Mouse (Mus musculus) hindbrain, embryonic 12.5 days (tissue): ENCODE data around the gene Afap1. TPM values are rescaled to one million over a fixed set of nuclear protein-coding genes. Genes with fewer than 3 reads are reported as not detected.

Source experiments
- ATAC-seq: fragments of 200-750 bp; cut with Nextera tagmentation; 2 replicates; pipeline ENCODE4 v1.8.0; 2017; ENCODE audit warnings: moderate TSS enrichment; ENCODE audit not compliant: low FRiP score
- H3K27ac ChIP-seq: fragments of 300-500 bp; sonication (generic); 2 replicates; pipeline ENCODE4 v1.5.1; 2016; ENCODE audit warnings: mild to moderate bottlenecking
- H3K27me3 ChIP-seq: fragments of 300-500 bp; sonication (generic); 2 replicates; pipeline ENCODE4 v1.6.1; 2016; ENCODE audit warnings: mild to moderate bottlenecking
- H3K36me3 ChIP-seq: fragments of 300-500 bp; sonication (generic); 2 replicates; pipeline ENCODE4 v1.6.1; 2016; ENCODE audit warnings: mild to moderate bottlenecking
- H3K4me1 ChIP-seq: fragments of 300-500 bp; sonication (generic); 2 replicates; pipeline ENCODE4 v1.6.1; 2016
- H3K4me2 ChIP-seq: fragments of 300-500 bp; sonication (generic); replicated peaks from 2 replicates; pipeline ENCODE4 v1.6.1; 2016; ENCODE audit warnings: mild to moderate bottlenecking
- H3K4me3 ChIP-seq: fragments of 300-500 bp; sonication (generic); 2 replicates; pipeline ENCODE4 v1.5.1; 2016; ENCODE audit warnings: mild to moderate bottlenecking
- H3K9ac ChIP-seq: fragments of 300-500 bp; sonication (generic); 2 replicates; pipeline ENCODE4 v1.6.1; 2016; ENCODE audit warnings: mild to moderate bottlenecking, moderate library complexity
- H3K9me3 ChIP-seq: fragments of 300-500 bp; sonication (generic); replicated peaks from 2 replicates; pipeline ENCODE4 v1.6.1; 2016; ENCODE audit warnings: mild to moderate bottlenecking
- WGBS: fragments of 180-500 bp; shearing (Covaris S2); methylation state at CpG from one replicate; pipeline ENCODE4 v1.1.7; 2016; 5-methylcytosine and 5-hydroxymethylcytosine counted together
- polyA plus RNA-seq: library from polyadenylated mRNA; unstranded; fragments of >200 nt; fragmentation: Nextera tagmentation; extraction: Ambion mirVana; gene quantifications from 2 replicates; pipeline ENCODE4 v1.2.1, GENCODE M21; 2016

Afap1 gene
- polyA plus RNA-seq, 1 experiment from 2014 or later: 80.4 TPM

DNA sequence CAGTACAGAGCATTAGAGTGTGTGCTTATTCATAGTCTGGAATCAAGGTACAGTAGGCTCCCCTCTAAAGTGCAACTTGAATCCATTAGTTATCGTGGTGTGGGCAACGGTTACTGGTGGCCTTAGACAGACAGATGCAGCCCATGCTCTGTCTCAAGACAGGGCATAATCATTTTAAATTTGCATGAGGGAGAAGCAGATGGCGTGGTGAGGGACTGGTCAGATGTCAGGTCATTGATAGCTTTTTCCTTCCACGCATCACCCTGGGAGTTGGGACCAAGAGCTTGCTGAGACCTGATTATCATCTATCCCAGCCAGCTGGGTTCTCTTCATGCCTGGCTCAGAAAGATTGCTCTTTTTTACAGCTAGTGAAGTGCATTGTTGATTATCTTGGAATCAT lies 27.0 kb downstream of the Afap1 start:
- Histone ChIP-seq H3K9me3 (no peaks in the 10 kb centered on the region), H3K27me3 (no peaks in the 10 kb centered on the region), H3K9ac (no peak overlapping the region), H3K4me2 (no peak overlapping the region), H3K36me3 (no peaks in the 10 kb centered on the region), H3K4me3 (no peak overlapping the region), H3K4me1 (peaks cover 96% of the 10 kb centered on the region), H3K27ac (peak overlapping the region; percentile 89)
- 24% methylated on average over 4 of the region's 4 CpGs for WGBS
- ATAC-seq: peak; percentile 20; the same call in 1 of the 2 replicates

- Histone ChIP-seq H3K9ac (no peak overlapping the region), H3K9me3 (no peaks in the 10 kb centered on the region), H3K4me2 (no peak overlapping the region), H3K36me3 (no peaks in the 10 kb centered on the region), H3K27ac (peak overlapping the region; percentile 89), H3K27me3 (no peaks in the 10 kb centered on the region), H3K4me3 (no peak overlapping the region), H3K4me1 (peaks cover 96% of the 10 kb centered on the region)
- ATAC-seq: no peak
Observed at GRCm38 (mm10) chr5:35920557-35920956, 27.4 kb downstream of the Afap1 start.

DNA sequence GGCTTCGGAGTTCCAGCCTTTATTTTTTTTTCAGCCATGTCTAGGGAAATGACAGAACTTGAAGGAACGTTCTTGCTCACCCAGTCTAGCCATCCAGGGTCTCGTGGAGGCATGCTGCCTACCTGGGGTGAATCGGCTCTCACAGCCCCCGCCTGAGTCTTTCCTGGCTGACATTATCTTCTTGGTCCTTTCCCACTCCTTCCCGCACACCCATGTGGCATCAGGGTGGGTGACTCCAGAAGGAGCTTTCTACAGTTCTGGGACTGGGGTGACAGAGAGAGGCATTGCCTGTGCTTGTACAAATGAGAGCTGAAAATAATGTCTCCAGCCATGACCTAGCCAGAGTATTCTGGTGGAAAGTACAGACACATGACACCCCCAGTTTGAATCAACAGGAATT lies 28.0 kb downstream of the Afap1 start:
- Histone ChIP-seq H3K27me3 (no peaks in the 10 kb centered on the region), H3K4me3 (no peak overlapping the region), H3K9me3 (no peaks in the 10 kb centered on the region), H3K4me2 (peak overlapping the region; percentile 6; the same call in 1 of the 2 replicates), H3K4me1 (peaks cover 96% of the 10 kb centered on the region), H3K9ac (no peak overlapping the region), H3K27ac (peak overlapping the region; percentile 89), H3K36me3 (no peaks in the 10 kb centered on the region)
- no peak for ATAC-seq
- WGBS: 74% methylated on average over 6 of the region's 6 CpGs

GRCm38 (mm10) chr5:35921595-35922254 lies 28.6 kb downstream of the Afap1 start:
- H3K9me3 ChIP-seq: no peaks in the 10 kb centered on the region
- H3K4me1 ChIP-seq: peaks cover 96% of the 10 kb centered on the region
- 36% methylated on average over 10 of the region's 10 CpGs for WGBS
- no peaks in the 10 kb centered on the region for H3K27me3 ChIP-seq
- peak overlapping the region; percentile 21; the same call in 1 of the 2 replicates for H3K4me2 ChIP-seq
- no peak overlapping the region for H3K9ac ChIP-seq
- no peak overlapping the region for H3K4me3 ChIP-seq
- no peak for ATAC-seq
- no peaks in the 10 kb centered on the region for H3K36me3 ChIP-seq
- H3K27ac ChIP-seq: peak overlapping the region; percentile 89

- peak overlapping the region; percentile 85; the same call in 1 of the 2 replicates for H3K27ac ChIP-seq
- no peaks in the 10 kb centered on the region for H3K27me3 ChIP-seq
- H3K4me2 ChIP-seq: no peak overlapping the region
- H3K36me3 ChIP-seq: no peaks in the 10 kb centered on the region
- H3K9ac ChIP-seq: no peak overlapping the region
- no peak for ATAC-seq
- peaks cover 95% of the 10 kb centered on the region for H3K4me1 ChIP-seq
- H3K9me3 ChIP-seq: no peaks in the 10 kb centered on the region
- 89% methylated on average over 6 of the region's 6 CpGs for WGBS
- H3K4me3 ChIP-seq: no peak overlapping the region
Observed at GRCm38 (mm10) chr5:35923448-35923847, 30.3 kb downstream of the Afap1 start.

- H3K27ac ChIP-seq: peak overlapping the region; percentile 85
- peak overlapping the region; percentile 18; the same call in 1 of the 2 replicates for H3K9ac ChIP-seq
- no peaks in the 10 kb centered on the region for H3K36me3 ChIP-seq
- no peaks in the 10 kb centered on the region for H3K27me3 ChIP-seq
- ATAC-seq: peak; percentile 72
- H3K9me3 ChIP-seq: no peaks in the 10 kb centered on the region
- H3K4me1 ChIP-seq: peaks cover 77% of the 10 kb centered on the region
- no peak overlapping the region for H3K4me3 ChIP-seq
- WGBS: 36% methylated on average over 12 of the region's 12 CpGs
- 0 out of 2 replicates have a peak overlapping the region, but pooled peaks have one; percentile 2 for H3K4me2 ChIP-seq
Observed at GRCm38 (mm10) chr5:35925171-35925634, 32.1 kb downstream of the Afap1 start.

GRCm38 (mm10) chr5:35926511-35926910 lies 33.4 kb downstream of the Afap1 start:
- H3K27ac ChIP-seq: peak overlapping the region; percentile 85
- no peak overlapping the region for H3K9ac ChIP-seq
- peak; percentile 34; the same call in 1 of the 2 replicates for ATAC-seq
- H3K4me2 ChIP-seq: no peak overlapping the region
- H3K4me1 ChIP-seq: peaks cover 71% of the 10 kb centered on the region
- WGBS: 60% methylated on average over 8 of the region's 8 CpGs
- H3K4me3 ChIP-seq: no peak overlapping the region
- H3K9me3 ChIP-seq: no peaks in the 10 kb centered on the region
- H3K27me3 ChIP-seq: no peaks in the 10 kb centered on the region
- H3K36me3 ChIP-seq: no peaks in the 10 kb centered on the region

GRCm38 (mm10) chr5:35931296-35931695 lies 38.2 kb downstream of the Afap1 start:
- Histone ChIP-seq H3K27me3 (no peaks in the 10 kb centered on the region), H3K27ac (no peak overlapping the region), H3K4me1 (peaks cover 56% of the 10 kb centered on the region), H3K9me3 (no peaks in the 10 kb centered on the region), H3K4me3 (no peak overlapping the region), H3K4me2 (no peak overlapping the region), H3K9ac (no peak overlapping the region), H3K36me3 (peaks cover 11% of the 10 kb centered on the region)
- ATAC-seq: no peak
- whole genome bisulfite sequencing: 68% methylated on average over 5 of the region's 5 CpGs

GRCm38 (mm10) chr5:35933059-35933458 lies 39.9 kb downstream of the Afap1 start:
- WGBS: 77% methylated on average over 10 of the region's 10 CpGs
- H3K4me2 ChIP-seq: no peak overlapping the region
- H3K9me3 ChIP-seq: no peaks in the 10 kb centered on the region
- H3K4me1 ChIP-seq: peaks cover 39% of the 10 kb centered on the region
- ATAC-seq: no peak
- H3K27ac ChIP-seq: peak overlapping the region; percentile 48; the same call in 1 of the 2 replicates
- no peak overlapping the region for H3K4me3 ChIP-seq
- H3K9ac ChIP-seq: no peak overlapping the region
- H3K36me3 ChIP-seq: peaks cover 21% of the 10 kb centered on the region
- no peaks in the 10 kb centered on the region for H3K27me3 ChIP-seq

- Histone ChIP-seq H3K9ac (no peak overlapping the region), H3K4me3 (no peak overlapping the region), H3K36me3 (peaks cover 21% of the 10 kb centered on the region), H3K27me3 (no peaks in the 10 kb centered on the region), H3K9me3 (no peaks in the 10 kb centered on the region), H3K27ac (no peak overlapping the region), H3K4me2 (no peak overlapping the region), H3K4me1 (peaks cover 45% of the 10 kb centered on the region)
- 73% methylated on average over 7 of the region's 7 CpGs for WGBS
- ATAC-seq: no peak
Observed at GRCm38 (mm10) chr5:35935939-35936338, 42.8 kb downstream of the Afap1 start.

DNA sequence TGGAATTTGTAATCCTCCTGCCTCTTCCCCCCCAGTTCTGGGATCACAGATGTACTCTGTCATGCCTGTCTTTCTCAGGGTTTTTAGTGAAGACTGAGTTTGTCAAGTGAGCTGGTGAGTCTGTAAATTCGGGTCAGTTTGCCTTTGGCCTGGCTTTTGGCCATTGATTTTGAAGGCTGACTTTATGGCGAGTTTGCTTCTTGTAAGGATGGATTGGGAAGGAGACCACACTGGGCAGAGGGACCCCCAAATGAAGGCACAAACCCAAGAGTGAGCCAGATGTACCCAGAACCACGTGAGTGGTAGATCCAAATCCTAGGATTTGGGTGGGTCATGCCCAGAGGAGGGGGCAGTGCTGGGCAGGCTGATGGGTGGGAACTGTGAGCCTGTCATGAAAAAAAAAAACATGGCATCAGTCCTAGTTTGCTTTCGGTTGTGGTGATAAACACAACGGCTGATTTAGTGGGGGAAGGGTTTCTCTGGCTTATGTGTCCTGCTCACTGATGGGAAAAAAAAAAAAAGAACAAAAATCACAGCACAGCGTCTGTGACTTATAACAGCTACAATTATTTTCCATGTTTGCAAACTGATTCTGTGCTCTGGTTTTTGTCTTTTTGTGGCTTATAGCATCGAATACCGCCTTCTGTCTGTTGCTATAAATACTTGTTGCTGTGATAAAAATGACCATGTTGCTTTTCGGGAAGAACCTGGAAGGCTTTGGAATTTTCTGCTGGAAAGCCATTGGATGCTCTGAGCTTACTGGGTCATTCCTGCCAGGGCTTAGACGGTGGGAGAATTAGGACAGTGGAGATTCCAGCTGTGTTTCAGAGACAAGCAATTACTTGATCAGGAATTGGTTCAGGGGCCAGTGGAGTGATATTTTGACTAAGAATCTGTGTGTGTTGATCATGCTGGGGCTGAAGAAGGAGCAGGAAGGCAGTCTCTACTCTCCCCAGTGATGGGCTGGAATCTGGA lies 45.4 kb downstream of the Afap1 start:
- Histone ChIP-seq H3K4me2 (no peak overlapping the region), H3K36me3 (peaks cover 27% of the 10 kb centered on the region), H3K4me3 (no peak overlapping the region), H3K27me3 (no peaks in the 10 kb centered on the region), H3K4me1 (peaks cover 30% of the 10 kb centered on the region), H3K9ac (no peak overlapping the region), H3K9me3 (no peaks in the 10 kb centered on the region), H3K27ac (no peak overlapping the region)
- WGBS: 76% methylated on average over 10 of the region's 10 CpGs
- ATAC-seq: no peak

GRCm38 (mm10) chr5:35939958-35940357 lies 46.8 kb downstream of the Afap1 start:
- no peak overlapping the region for H3K4me3 ChIP-seq
- no peak overlapping the region for H3K27ac ChIP-seq
- H3K9ac ChIP-seq: no peak overlapping the region
- no peaks in the 10 kb centered on the region for H3K9me3 ChIP-seq
- H3K4me2 ChIP-seq: no peak overlapping the region
- H3K27me3 ChIP-seq: no peaks in the 10 kb centered on the region
- WGBS: 80% methylated on average over 6 of the region's 6 CpGs
- peaks cover 22% of the 10 kb centered on the region; the same call in 1 of the 2 replicates for H3K4me1 ChIP-seq
- peaks cover 36% of the 10 kb centered on the region for H3K36me3 ChIP-seq
- ATAC-seq: no peak
